Mouse (Mus musculus) kidney, adult 2 months (tissue): ENCODE measurements around the gene Rims1.

Experiments used
- CTCF ChIP-seq: fragments of 200-500 bp; conservative IDR thresholded peaks from 2 replicates; pipeline ENCODE4 v1.5.1; 2011; ENCODE audit warnings: low read depth, mild to moderate bottlenecking, control low read depth, low read length, moderate library complexity, mixed read lengths; ENCODE audit not compliant: insufficient read depth, insufficient read length
- POLR2A ChIP-seq: fragments of 200-500 bp; IDR thresholded peaks from one replicate; pipeline ENCODE4 v1.6.1; 2011; ENCODE audit warnings: low read depth, low read length, control low read depth

DNA sequence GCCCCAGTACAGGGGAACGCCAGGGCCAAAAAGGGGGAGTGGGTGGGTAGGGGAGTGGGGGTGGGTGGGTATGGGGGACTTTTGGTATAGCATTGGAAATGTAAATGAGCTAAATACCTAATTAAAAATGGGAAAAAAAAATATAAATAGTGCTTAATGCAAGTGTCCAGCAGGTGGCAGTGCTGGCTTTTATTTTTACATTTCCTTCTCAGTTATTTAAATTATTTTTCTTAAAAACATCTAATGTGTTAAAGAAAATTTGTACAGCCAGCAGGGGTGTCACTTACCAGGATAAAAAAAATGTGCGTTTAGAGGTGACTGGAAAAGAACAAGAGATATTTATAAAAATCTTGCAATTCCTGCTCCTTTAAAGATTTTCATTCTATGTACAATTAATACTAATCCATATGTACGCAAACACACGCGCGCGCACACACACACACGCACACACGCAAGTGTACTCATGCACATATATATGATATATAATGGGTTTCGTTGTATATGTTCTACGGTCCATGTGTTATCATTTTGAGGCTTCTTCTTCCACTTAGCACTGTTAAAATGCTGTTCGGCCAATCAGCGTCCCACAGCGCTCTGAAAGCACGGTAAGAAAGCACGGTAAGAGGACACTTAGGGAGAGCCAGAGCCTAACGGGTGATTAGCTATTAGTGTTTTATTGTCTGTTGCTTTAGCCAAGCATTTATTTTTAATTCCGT lies 201.3 kb downstream of the Rims1 start:
- TF ChIP-seq POLR2A: no peak
- TF ChIP-seq CTCF: no peak
